Mouse (Mus musculus): ENCODE measurements at regions not wholly inside any gene's neighbourhood (a gene's known extent, or its start where the extent isn't known, plus 50 kb on each side); places are given as distances from the start of the nearest gene placed in this dataset.
A peak's percentile ranks its signal among the peaks of the same experiment; 100 is the strongest.

GRCm38 (mm10) chr13:30600194-30600593, 55.0 kb upstream of the Uqcrfs1 start:
- DNase-seq (ENCODE audit: low read depth, low spot score) (no peak), ATAC-seq (no peak)
- POLR2A ChIA-PET = no interaction called here
- no peak for TF ChIP-seq CTCF (IDR thresholded peaks at IDR 0.05)
- CTCF ChIA-PET = interaction anchor here (1.0 to 1.7 kb wide), 2 partner anchors 10 to 66 kb away, joined by 3 to 4 read pairs; no protein-coding TSS in a partner anchor
- peaks cover 20% of the 10 kb centered on the region for H3K27me3 ChIP-seq
- in situ Hi-C loops (cut with MboI; ENCODE audit: low pct_unique_long_range_greater_than_20kb) = no loop called here

DNA sequence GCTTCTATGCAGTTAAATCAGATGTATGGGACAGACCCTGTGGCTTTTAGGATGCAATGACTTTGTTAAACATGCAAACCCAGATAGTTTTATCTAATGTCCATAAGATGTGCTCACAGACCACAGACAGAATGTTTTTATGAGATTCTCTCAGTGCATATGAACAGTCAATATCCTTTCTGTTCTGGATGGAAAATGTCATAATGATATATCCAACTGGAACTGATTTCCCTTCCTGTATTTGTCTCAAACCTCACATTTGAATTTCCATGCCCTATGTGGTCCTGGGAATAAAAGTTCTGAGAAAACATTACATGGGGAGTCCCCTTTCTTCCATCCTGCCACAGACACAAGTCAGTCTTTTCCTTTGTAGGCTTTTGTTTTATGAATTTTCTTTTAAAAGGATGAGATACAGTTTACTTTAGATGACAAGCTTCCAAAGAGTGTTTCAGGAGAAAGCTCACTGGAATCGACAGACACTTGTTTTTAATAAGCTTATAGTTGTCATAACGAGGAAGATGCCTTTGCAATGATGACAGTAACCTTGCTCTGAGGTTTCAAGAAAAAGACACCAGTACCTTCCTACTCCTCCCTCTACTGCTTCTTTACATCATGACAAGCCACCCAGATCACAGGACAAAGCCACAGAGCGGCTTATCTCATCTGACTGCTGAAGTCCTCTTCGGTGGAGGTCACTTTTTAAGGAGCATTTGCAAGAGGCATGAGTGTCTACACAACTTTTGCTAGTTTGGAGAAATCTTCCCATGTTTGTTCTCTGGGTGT, 55.7 kb upstream of the Uqcrfs1 start:
- ATAC-seq = no peak
- no peak for DNase-seq (ENCODE audit: low read depth, low spot score)
- in situ Hi-C loops (cut with MboI; ENCODE audit: low pct_unique_long_range_greater_than_20kb) = no loop called here
- POLR2A ChIA-PET = no interaction called here
- CTCF ChIA-PET = interaction anchor here (1.0 to 1.5 kb wide), 2 partner anchors 12 to 66 kb away, joined by 3 read pairs; no protein-coding TSS in a partner anchor
- TF ChIP-seq CTCF (IDR thresholded peaks at IDR 0.05) = no peak
- peaks cover 20% of the 10 kb centered on the region for H3K27me3 ChIP-seq

- DNase-seq (ENCODE audit: low read depth, low spot score) (no peak), ATAC-seq (peak; percentile 51)
- TF ChIP-seq CTCF (IDR thresholded peaks at IDR 0.05) = peak; percentile 57
- ChIA-PET CTCF (interaction anchor here (1.3 kb wide), 1 partner anchor 27 kb away, joined by 3 read pairs; no protein-coding TSS in a partner anchor), POLR2A (no interaction called here)
- in situ Hi-C loops (cut with MboI; ENCODE audit: low pct_unique_long_range_greater_than_20kb) = no loop called here
- H3K27me3 ChIP-seq = peaks cover 14% of the 10 kb centered on the region
These were observed 55.9 kb upstream of the Dusp22 start for GRCm38 (mm10) chr13:30603936-30604335.

DNA sequence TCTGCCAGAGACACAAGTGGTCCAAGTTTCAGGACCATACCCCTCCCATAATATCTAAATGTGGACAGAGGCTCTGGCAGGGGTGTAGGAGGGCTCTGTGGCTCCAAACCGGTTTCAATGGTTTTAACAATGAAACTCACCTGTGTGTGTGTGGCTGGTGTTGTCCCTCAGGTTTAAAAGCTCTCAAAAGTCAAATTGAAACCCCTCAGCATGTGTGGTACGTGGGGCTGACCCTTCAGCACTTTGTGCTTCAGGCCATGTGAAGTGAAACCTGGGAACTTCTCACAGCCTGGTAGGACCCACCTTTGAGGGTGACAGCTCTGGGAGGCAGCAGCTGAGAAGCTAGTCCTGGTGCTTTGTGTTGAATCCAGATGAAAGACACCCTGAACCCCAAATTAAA, 52.5 kb upstream of the Dusp22 start:
- in situ Hi-C loops (cut with MboI; ENCODE audit: low pct_unique_long_range_greater_than_20kb) = no loop called here
- DNase-seq (ENCODE audit: low read depth, low spot score) = no peak
- no peaks in the 10 kb centered on the region for H3K27me3 ChIP-seq
- no peak for ATAC-seq
- CTCF ChIA-PET = no interaction called here
- TF ChIP-seq CTCF (IDR thresholded peaks at IDR 0.05) = no peak
- POLR2A ChIA-PET = no interaction called here

- DNase-seq (ENCODE audit: low read depth, low spot score) (no peak), ATAC-seq (no peak)
- TF ChIP-seq CTCF (IDR thresholded peaks at IDR 0.05) = no peak
- in situ Hi-C loops (cut with MboI; ENCODE audit: low pct_unique_long_range_greater_than_20kb) = no loop called here
- no peaks in the 10 kb centered on the region for H3K27me3 ChIP-seq
- ChIA-PET POLR2A (no interaction called here), CTCF (no interaction called here)
These were observed 51.9 kb upstream of the Dusp22 start for GRCm38 (mm10) chr13:30607881-30608280.

- no peak for ATAC-seq
- no peak for TF ChIP-seq CTCF (IDR thresholded peaks at IDR 0.05)
- ChIA-PET POLR2A (no interaction called here), CTCF (no interaction called here)
- DNase-seq (ENCODE audit: low read depth, low spot score) = no peak
- H3K27me3 ChIP-seq = no peaks in the 10 kb centered on the region
- in situ Hi-C loops (cut with MboI; ENCODE audit: low pct_unique_long_range_greater_than_20kb) = no loop called here
These were observed 50.0 kb upstream of the Dusp22 start for GRCm38 (mm10) chr13:30609784-30610183.

Data from Patski (cell line).